Mouse (Mus musculus): ENCODE results near the gene Dnajc12.

- TF ChIP-seq MAFK (IDR thresholded peaks at IDR 0.05; ENCODE audit: insufficient read depth, low read depth, low read length) (no peak), ZNF384 (IDR thresholded peaks at IDR 0.05; ENCODE audit: low read depth, low read length) (no peak)
Observed at GRCm38 (mm10) chr10:63381498-63382280, 554 bp upstream of the Dnajc12 start, which contains the start of gene Sirt1.

Data from ES-E14 (cell line).